In genomic region chr13:117025226-117026067, GRCm38 (mm10) we compare ENCODE assay signal across 8 mouse cellular contexts. TPM values are rescaled to one million over a fixed set of nuclear protein-coding genes. Genes with fewer than 3 reads are reported as not detected.
A peak's percentile ranks its signal among the peaks of the same experiment; 100 is the strongest.
DNase-seq lines count a peak whose midpoint lies in the region; ATAC-seq and TF ChIP-seq lines count a peak whose summit lies in the region.

Parp8 (minus strand) TSS chr13:117025537.

- peaks cover 36% of the 10 kb centered on the region for H3K4me1 ChIP-seq in forebrain, embryonic 10.5 days
- H3K4me1 ChIP-seq in heart, embryonic 13.5 days, result peaks cover 55% of the 10 kb centered on the region
- no peaks in the 10 kb centered on the region for H3K4me1 ChIP-seq in kidney, postnatal 0 days (replicated peaks; ENCODE audit: insufficient read depth, low read length)
- peaks cover 11% of the 10 kb centered on the region for H3K4me1 ChIP-seq in liver, embryonic 13.5 days (replicated peaks)
- peaks cover 20% of the 10 kb centered on the region for H3K4me1 ChIP-seq in stomach, embryonic 16.5 days (ENCODE audit: control insufficient read depth, insufficient read depth, low read length)

- peak within 1 kb of the TSS; percentile 97 for H3K27ac ChIP-seq in forebrain, embryonic 10.5 days
- peak within 1 kb of the TSS; percentile 92 for H3K27ac ChIP-seq in heart, embryonic 13.5 days (replicated peaks)
- H3K27ac ChIP-seq in kidney, postnatal 0 days, result peak within 1 kb of the TSS; percentile 86
- peak within 1 kb of the TSS; percentile 21; the same call in 1 of the 2 replicates for H3K27ac ChIP-seq in liver, embryonic 13.5 days
- peak within 1 kb of the TSS; percentile 87 for H3K27ac ChIP-seq in stomach, embryonic 16.5 days (ENCODE audit: low read length)

- 1% methylated on average over 66 of the region's 67 CpGs for WGBS in forebrain, embryonic 10.5 days
- WGBS in heart, embryonic 13.5 days, result under 1% methylated on average over 39 of the region's 67 CpGs
- under 1% methylated on average over 40 of the region's 67 CpGs for WGBS in kidney, postnatal 0 days
- 1% methylated on average over 40 of the region's 67 CpGs for WGBS in liver, embryonic 13.5 days (ENCODE audit: insufficient replicate concordance)
- 1% methylated on average over 61 of the region's 67 CpGs for WGBS in stomach, embryonic 16.5 days

- DNase-seq in CD4-positive, CD25-positive, alpha-beta regulatory T cell, adult 2 months (ENCODE audit: low read depth, low spot score), result peak; percentile 71
- peak; percentile 40 for DNase-seq in brain, embryonic 18.5 days (ENCODE audit: low read depth, low spot score)
- DNase-seq in forebrain, embryonic 10.5 days (ENCODE audit: extremely low spot score, low spot score), result peak; percentile 67
- DNase-seq in kidney, postnatal 0 days (ENCODE audit: low spot score), result peak; percentile 79
- no peak for DNase-seq in liver, embryonic 13.5 days
- peak; percentile 47 to 55 for DNase-seq in natural killer cell, adult 2 months (ENCODE audit: low spot score in 2 of 2)

- peak; percentile 48 for ATAC-seq in heart, embryonic 13.5 days (ENCODE audit: extremely low read depth, insufficient number of reproducible peaks, low FRiP score, low TSS enrichment)
- peak; percentile 60 for ATAC-seq in kidney, postnatal 0 days (replicated peaks; ENCODE audit: low FRiP score, low read depth)
- ATAC-seq in liver, embryonic 13.5 days (ENCODE audit: low read depth), result peak; percentile 18; the same call in 1 of the 2 replicates
- ATAC-seq in stomach, embryonic 16.5 days (ENCODE audit: insufficient read depth, low FRiP score), result peak; percentile 61

- H3K4me2 ChIP-seq in heart, embryonic 13.5 days, result peak within 1 kb of the TSS; percentile 79
- peak within 1 kb of the TSS; percentile 98 for H3K4me2 ChIP-seq in kidney, postnatal 0 days (ENCODE audit: low read length)
- peak within 1 kb of the TSS; percentile 76 for H3K4me2 ChIP-seq in liver, embryonic 13.5 days
- H3K4me2 ChIP-seq in stomach, embryonic 16.5 days (ENCODE audit: low read depth, low read length), result peak within 1 kb of the TSS; percentile 68

- no peak for TF ChIP-seq CTCF in kidney, postnatal 0 days (IDR thresholded peaks at IDR 0.05; ENCODE audit: low read depth)

- peak within 1 kb of the TSS; percentile 77 for H3K4me3 ChIP-seq in forebrain, embryonic 10.5 days
- H3K4me3 ChIP-seq in heart, embryonic 13.5 days, result peak within 1 kb of the TSS; percentile 93
- peak within 1 kb of the TSS; percentile 87 for H3K4me3 ChIP-seq in kidney, postnatal 0 days (replicated peaks; ENCODE audit: low read depth, low read length)
- peak within 1 kb of the TSS; percentile 63 for H3K4me3 ChIP-seq in liver, embryonic 13.5 days (replicated peaks)
- H3K4me3 ChIP-seq in stomach, embryonic 16.5 days (replicated peaks; ENCODE audit: low read length), result peak within 1 kb of the TSS; percentile 83

- peaks cover 19% of the 10 kb centered on the region for H3K27me3 ChIP-seq in forebrain, embryonic 10.5 days (ENCODE audit: poor library complexity, severe bottlenecking)
- no peaks in the 10 kb centered on the region; the same call in 1 of the 2 replicates for H3K27me3 ChIP-seq in heart, embryonic 13.5 days (replicated peaks)
- no peaks in the 10 kb centered on the region for H3K27me3 ChIP-seq in kidney, postnatal 0 days (ENCODE audit: insufficient read depth, low read length)
- H3K27me3 ChIP-seq in liver, embryonic 13.5 days, result peaks cover 47% of the 10 kb centered on the region
- H3K27me3 ChIP-seq in stomach, embryonic 16.5 days (ENCODE audit: control insufficient read depth, insufficient read depth, low read length), result no peaks in the 10 kb centered on the region

- H3K9me3 ChIP-seq in forebrain, embryonic 10.5 days, result no peaks in the 10 kb centered on the region
- no peaks in the 10 kb centered on the region for H3K9me3 ChIP-seq in heart, embryonic 13.5 days
- no peaks in the 10 kb centered on the region for H3K9me3 ChIP-seq in kidney, postnatal 0 days (replicated peaks; ENCODE audit: low read length)
- no peaks in the 10 kb centered on the region for H3K9me3 ChIP-seq in liver, embryonic 13.5 days (replicated peaks)
- H3K9me3 ChIP-seq in stomach, embryonic 16.5 days (replicated peaks; ENCODE audit: control insufficient read depth, low read length), result no peaks in the 10 kb centered on the region

- H3K9ac ChIP-seq in heart, embryonic 13.5 days, result peak within 1 kb of the TSS; percentile 97
- peak within 1 kb of the TSS; percentile 90 for H3K9ac ChIP-seq in kidney, postnatal 0 days (ENCODE audit: low read depth, low read length)
- H3K9ac ChIP-seq in liver, embryonic 13.5 days, result peak within 1 kb of the TSS; percentile 64
- peak within 1 kb of the TSS; percentile 93 for H3K9ac ChIP-seq in stomach, embryonic 16.5 days (ENCODE audit: low read length)

- H3K36me3 ChIP-seq in forebrain, embryonic 10.5 days (replicated peaks), result no peaks in the 10 kb centered on the region
- H3K36me3 ChIP-seq in heart, embryonic 13.5 days, result no peaks in the 10 kb centered on the region
- no peaks in the 10 kb centered on the region for H3K36me3 ChIP-seq in kidney, postnatal 0 days (ENCODE audit: insufficient read depth, low read length)
- no peaks in the 10 kb centered on the region for H3K36me3 ChIP-seq in liver, embryonic 13.5 days
- H3K36me3 ChIP-seq in stomach, embryonic 16.5 days (ENCODE audit: control insufficient read depth, insufficient read depth, low read length), result no peaks in the 10 kb centered on the region

RNA-seq across cellular contexts. Expression of gene Parp8, which starts in this region (rescaled TPM):
- polyA plus RNA-seq in forebrain, embryonic 10.5 days (2016; fragmentation: Nextera tagmentation; extraction: Ambion mirVana), result 8.6 and 9.5 TPM in 2 replicates
- polyA plus RNA-seq in heart, embryonic 13.5 days (2015; fragmentation: Nextera tagmentation; extraction: Ambion mirVana), result 12.1 and 13.5 TPM in 2 replicates
- 11.7 and 12.9 TPM in 2 replicates for polyA plus RNA-seq in kidney, postnatal 0 days (2015; fragmentation: Nextera tagmentation; extraction: Ambion mirVana)
- 2.5 and 3.0 TPM in 2 replicates for polyA plus RNA-seq in liver, embryonic 13.5 days (2015; fragmentation: Nextera tagmentation; extraction: Ambion mirVana)
- polyA plus RNA-seq in stomach, embryonic 16.5 days (2015; fragmentation: Nextera tagmentation; extraction: Ambion mirVana), result 15.0 and 15.5 TPM in 2 replicates

Comparison
In these comparisons a context has a peak if more than half of its experiments do, and no peak if none do; other contexts are left out.
1. H3K27ac ChIP-seq: peak in every context shown above with its lines; median percentile 97 in forebrain, embryonic 10.5 days; 92 in heart, embryonic 13.5 days; 87 in stomach, embryonic 16.5 days; 86 in kidney, postnatal 0 days; 21 in liver, embryonic 13.5 days.